Mouse (Mus musculus): Measurements from ENCODE around the gene Slc19a2. TPM values are rescaled to one million over a fixed set of nuclear protein-coding genes. Genes with fewer than 3 reads are reported as not detected.

The Slc19a2 gene
- 4.8 and 5.2 TPM in 2 replicates for polyA plus RNA-seq (2015; fragmentation: Nextera tagmentation; extraction: Ambion mirVana)

DNA sequence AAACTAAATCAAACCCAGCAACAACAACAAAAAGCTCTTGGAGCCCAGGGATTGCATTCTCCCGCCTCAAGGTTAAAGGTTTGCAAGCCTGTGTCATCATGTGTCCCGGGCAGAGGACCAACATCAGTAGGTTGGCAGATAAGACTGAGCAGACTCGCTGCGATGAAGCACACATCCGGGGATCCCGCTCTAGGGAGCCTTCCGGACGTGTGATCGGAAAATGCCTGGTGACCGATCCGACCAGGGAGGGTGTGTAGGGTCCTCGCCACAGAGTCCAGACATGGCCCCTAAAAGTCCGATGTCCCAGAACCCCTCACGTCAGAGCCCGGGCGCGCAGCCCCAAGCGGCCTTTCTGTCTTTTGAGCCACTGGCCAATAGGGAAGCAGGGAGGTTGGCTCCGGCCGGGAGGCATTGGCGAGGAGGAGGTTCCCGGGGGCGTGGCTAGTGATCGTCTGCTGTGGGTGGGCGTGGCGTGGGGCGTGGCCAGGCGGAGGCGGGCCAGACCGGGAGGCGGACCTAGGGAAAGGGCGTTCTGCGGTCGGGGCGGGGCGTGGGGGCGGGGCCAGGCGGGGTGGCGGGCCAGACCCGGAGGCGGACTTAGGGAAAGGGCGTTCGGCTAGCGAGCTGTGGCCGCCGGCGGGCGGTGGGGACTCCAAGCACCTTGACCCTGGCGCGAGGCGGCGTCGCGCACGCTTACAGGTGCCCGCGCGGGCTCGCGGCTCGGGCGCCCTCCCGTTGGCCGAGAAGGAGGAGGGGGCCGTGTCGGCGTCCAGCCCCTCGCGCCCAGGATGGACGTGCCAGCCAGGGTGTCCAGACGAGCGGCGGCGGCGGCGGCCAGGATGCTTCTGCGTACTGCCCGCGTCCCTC, at the start of gene Slc19a2:
TSS of gene Slc19a2 (plus strand) at position 582 of the 867 bp plus-strand sequence.

GRCm38 (mm10) chr1:164275455-164275954, 26.7 kb downstream of the Slc19a2 start, which contains the start of gene Ccdc181:
Gene Ccdc181, plus strand, starts transcription at chr1:164275585.

DNA sequence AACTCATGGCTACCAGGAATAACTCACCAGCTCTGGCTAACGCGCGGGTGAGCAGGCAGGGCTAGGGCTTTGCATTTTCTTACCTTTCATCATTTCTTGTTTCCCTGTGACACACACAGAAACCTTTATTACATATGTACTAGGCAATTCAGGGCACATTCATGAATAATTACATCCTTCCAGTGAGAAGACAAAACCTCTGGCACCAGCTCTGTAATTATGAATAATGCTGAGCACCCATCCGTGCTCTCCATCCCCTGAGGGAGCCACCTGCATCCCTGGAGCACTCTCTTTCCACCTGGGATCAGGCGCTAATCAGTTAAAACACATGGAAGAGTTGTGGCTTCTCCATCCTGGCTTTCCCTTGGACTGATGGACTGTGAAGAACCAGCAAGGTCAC, 55.0 kb downstream of the Slc19a2 start, which contains the start of gene Nme7:
TSS of gene Nme7 (plus strand) at position 301 of the 400 bp plus-strand sequence.

DNA sequence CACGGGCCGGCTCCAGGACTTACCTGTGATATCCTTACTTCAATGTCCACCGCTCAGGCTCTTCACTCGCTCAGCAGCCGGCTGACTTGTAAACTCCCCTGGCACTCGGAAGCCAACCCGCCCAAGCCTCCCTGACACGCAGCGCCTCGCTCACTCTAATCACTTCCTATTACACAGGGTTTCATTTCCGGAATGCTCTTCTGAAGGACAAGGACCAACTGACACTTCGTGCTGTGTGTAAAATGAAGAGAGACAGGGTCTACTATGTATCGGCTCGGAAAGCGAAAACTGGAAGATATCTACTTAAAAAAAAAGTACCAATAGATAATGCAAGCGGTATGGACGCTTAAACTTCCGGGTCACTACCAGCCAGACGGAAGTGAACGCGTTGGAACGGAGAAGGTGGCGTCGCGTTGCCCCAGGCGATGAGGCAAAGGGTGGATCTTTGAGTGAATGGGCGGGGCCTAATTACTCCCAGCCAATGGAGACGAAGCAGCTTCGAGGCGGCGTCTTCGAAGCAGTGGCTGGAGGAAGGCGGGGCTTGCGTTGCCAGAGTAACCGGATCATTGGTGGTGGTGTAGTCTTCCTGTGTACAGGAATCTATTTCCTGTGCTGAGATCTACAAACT, 58.4 kb downstream of the Slc19a2 start, which contains the start of gene Blzf1:
TSS of gene Blzf1 (minus strand) at position 366 of the 628 bp plus-strand sequence.

Other genes with a start within 250 kb of the Slc19a2 start
- 0.04 and 0.08 TPM in 2 replicates for gene Sele, start 200.8 kb upstream of the Slc19a2 start, polyA plus RNA-seq (2015; fragmentation: Nextera tagmentation; extraction: Ambion mirVana)
- 26.5 and 35.1 TPM in 2 replicates for gene Sell, start 187.1 kb upstream of the Slc19a2 start, polyA plus RNA-seq (2015; fragmentation: Nextera tagmentation; extraction: Ambion mirVana)
- 1.2 and 1.4 TPM in 2 replicates for gene Selp, start 133.8 kb upstream of the Slc19a2 start, polyA plus RNA-seq (2015; fragmentation: Nextera tagmentation; extraction: Ambion mirVana)
- gene F5, start 97.2 kb upstream of the Slc19a2 start, polyA plus RNA-seq (2015; fragmentation: Nextera tagmentation; extraction: Ambion mirVana): 2.0 and 2.2 TPM in 2 replicates
- gene Ccdc181, start 26.5 kb downstream of the Slc19a2 start, polyA plus RNA-seq (2015; fragmentation: Nextera tagmentation; extraction: Ambion mirVana): 4.5 and 5.7 TPM in 2 replicates
- gene Nme7, start 55.1 kb downstream of the Slc19a2 start, polyA plus RNA-seq (2015; fragmentation: Nextera tagmentation; extraction: Ambion mirVana): 14.8 and 15.8 TPM in 2 replicates
- 10.9 and 12.9 TPM in 2 replicates for gene Blzf1, start 58.4 kb downstream of the Slc19a2 start, polyA plus RNA-seq (2015; fragmentation: Nextera tagmentation; extraction: Ambion mirVana)
- 11.0 and 15.1 TPM in 2 replicates for gene Atp1b1, start 209.3 kb downstream of the Slc19a2 start, polyA plus RNA-seq (2015; fragmentation: Nextera tagmentation; extraction: Ambion mirVana)

Data from spleen, postnatal 0 days (tissue).